Mouse (Mus musculus): ENCODE results near the gene Frrs1.

DNA sequence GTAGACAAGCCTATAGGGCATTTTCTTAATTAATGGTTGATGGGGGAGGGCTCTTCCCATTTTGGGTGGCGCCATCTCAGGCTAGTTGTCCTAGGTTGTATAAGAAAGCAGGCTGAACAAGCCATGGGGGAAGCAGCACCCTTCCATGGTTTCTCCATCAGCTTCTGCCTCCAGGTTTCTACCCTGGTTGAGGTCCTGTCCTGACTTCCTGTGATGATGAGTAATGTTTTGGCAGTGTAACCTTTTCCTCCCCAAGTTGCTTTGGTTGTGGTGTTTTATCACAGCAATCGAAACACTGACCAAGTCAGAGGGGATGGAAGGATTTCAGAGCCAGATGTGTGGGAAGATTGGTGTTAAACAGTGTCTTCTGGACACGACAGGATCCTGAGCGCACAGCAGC lies 87.2 kb downstream of the Frrs1 start:
- no peak for TF ChIP-seq CTCF (IDR thresholded peaks at IDR 0.05; ENCODE audit: low read depth, low read length)
- TF ChIP-seq POLR2A (IDR thresholded peaks at IDR 0.05; ENCODE audit: borderline replicate concordance, low read depth, low read length): no peak
